Mouse (Mus musculus) embryonic facial prominence, embryonic 12.5 days (tissue): ENCODE measurements around the gene Dusp6. TPM values are rescaled to one million over a fixed set of nuclear protein-coding genes. Genes with fewer than 3 reads are reported as not detected.

Source experiments
- ATAC-seq: fragments of 200-750 bp; cut with Nextera tagmentation; 2 replicates; pipeline ENCODE4 v1.8.0; 2017; ENCODE audit not compliant: insufficient number of reproducible peaks, insufficient read depth, low FRiP score, low TSS enrichment
- H3K27ac ChIP-seq: fragments of 300-500 bp; sonication (generic); 2 replicates; pipeline ENCODE4 v1.5.1; 2016; ENCODE audit warnings: mild to moderate bottlenecking
- H3K27me3 ChIP-seq: fragments of 300-500 bp; sonication (generic); 2 replicates; pipeline ENCODE4 v1.6.1; 2016; ENCODE audit warnings: mild to moderate bottlenecking, moderate library complexity
- H3K36me3 ChIP-seq: fragments of 300-500 bp; sonication (generic); 2 replicates; pipeline ENCODE4 v1.6.1; 2016; ENCODE audit warnings: mild to moderate bottlenecking
- H3K4me1 ChIP-seq: fragments of 300-500 bp; sonication (generic); 2 replicates; pipeline ENCODE4 v1.6.1; 2016
- H3K4me2 ChIP-seq: fragments of 300-500 bp; sonication (generic); replicated peaks from 2 replicates; pipeline ENCODE4 v1.6.1; 2016; ENCODE audit warnings: mild to moderate bottlenecking, moderate library complexity
- H3K4me3 ChIP-seq: fragments of 300-500 bp; sonication (generic); 2 replicates; pipeline ENCODE4 v1.5.1; 2016; ENCODE audit warnings: mild to moderate bottlenecking
- H3K9ac ChIP-seq: fragments of 300-500 bp; sonication (generic); 2 replicates; pipeline ENCODE4 v1.6.1; 2016; ENCODE audit warnings: mild to moderate bottlenecking, moderate library complexity
- H3K9me3 ChIP-seq: fragments of 300-500 bp; sonication (generic); 2 replicates; pipeline ENCODE4 v1.6.1; 2016; ENCODE audit warnings: mild to moderate bottlenecking, moderate library complexity
- WGBS: fragments of 180-500 bp; shearing (Covaris S2); methylation state at CpG from one replicate; pipeline ENCODE4 v1.1.7; 2016; 5-methylcytosine and 5-hydroxymethylcytosine counted together
- polyA plus RNA-seq: library from polyadenylated mRNA; unstranded; fragments of >200 nt; fragmentation: Nextera tagmentation; extraction: Ambion mirVana; gene quantifications from 2 replicates; pipeline ENCODE4 v1.2.1, GENCODE M21; 2016

Dusp6 gene
- polyA plus RNA-seq, 1 experiment from 2014 or later = 90.7 TPM

- H3K36me3 ChIP-seq = 0 out of 2 replicates have a peak, but pooled peaks cover 4% of the 10 kb centered on the region
- peak overlapping the region; percentile 82 for H3K4me2 ChIP-seq
- H3K4me1 ChIP-seq = peaks cover 47% of the 10 kb centered on the region
- WGBS = 10% methylated on average over 1 of the region's 1 CpGs
- 0 out of 2 replicates have a peak overlapping the region, but pooled peaks have one; percentile 19 for H3K9ac ChIP-seq
- no peak overlapping the region for H3K4me3 ChIP-seq
- no peaks in the 10 kb centered on the region for H3K9me3 ChIP-seq
- ATAC-seq = no peak
- H3K27me3 ChIP-seq = no peaks in the 10 kb centered on the region
- H3K27ac ChIP-seq = peak overlapping the region; percentile 72; the same call in 1 of the 2 replicates
Observed at GRCm38 (mm10) chr10:99267621-99268020, 4.6 kb downstream of the Dusp6 start.

- Histone ChIP-seq H3K4me3 (no peak overlapping the region), H3K4me2 (peak overlapping the region; percentile 82), H3K9me3 (no peaks in the 10 kb centered on the region), H3K27ac (peak overlapping the region; percentile 72), H3K36me3 (0 out of 2 replicates have a peak, but pooled peaks cover 4% of the 10 kb centered on the region), H3K4me1 (peaks cover 47% of the 10 kb centered on the region), H3K27me3 (no peaks in the 10 kb centered on the region), H3K9ac (no peak overlapping the region; the same call in 1 of the 2 replicates)
- 20% methylated on average over 19 of the region's 19 CpGs for WGBS
- peak; percentile 61 for ATAC-seq
Observed at GRCm38 (mm10) chr10:99268421-99269300, 5.6 kb downstream of the Dusp6 start.

GRCm38 (mm10) chr10:99269301-99269701, 6.3 kb downstream of the Dusp6 start:
- H3K4me2 ChIP-seq = peak overlapping the region; percentile 82
- ATAC-seq = peak; percentile 23; the same call in 1 of the 2 replicates
- WGBS = 8% methylated on average over 4 of the region's 4 CpGs
- no peak overlapping the region for H3K4me3 ChIP-seq
- peak overlapping the region; percentile 7; the same call in 1 of the 2 replicates for H3K9ac ChIP-seq
- peak overlapping the region; percentile 72 for H3K27ac ChIP-seq
- H3K9me3 ChIP-seq = no peaks in the 10 kb centered on the region
- no peaks in the 10 kb centered on the region for H3K27me3 ChIP-seq
- H3K4me1 ChIP-seq = peaks cover 47% of the 10 kb centered on the region
- 0 out of 2 replicates have a peak, but pooled peaks cover 4% of the 10 kb centered on the region for H3K36me3 ChIP-seq

- H3K4me3 ChIP-seq = no peak overlapping the region
- peak overlapping the region; percentile 72 for H3K27ac ChIP-seq
- H3K4me2 ChIP-seq = peak overlapping the region; percentile 82; the same call in 1 of the 2 replicates
- no peak for ATAC-seq
- H3K9ac ChIP-seq = 0 out of 2 replicates have a peak overlapping the region, but pooled peaks have one; percentile 7
- H3K9me3 ChIP-seq = no peaks in the 10 kb centered on the region
- H3K27me3 ChIP-seq = no peaks in the 10 kb centered on the region
- H3K4me1 ChIP-seq = peaks cover 47% of the 10 kb centered on the region
- WGBS = 47% methylated on average over 6 of the region's 6 CpGs
- 0 out of 2 replicates have a peak, but pooled peaks cover 4% of the 10 kb centered on the region for H3K36me3 ChIP-seq
Observed at GRCm38 (mm10) chr10:99269704-99270103, 6.7 kb downstream of the Dusp6 start.

GRCm38 (mm10) chr10:99270406-99270805, 7.4 kb downstream of the Dusp6 start:
- no peak overlapping the region for H3K9ac ChIP-seq
- H3K27ac ChIP-seq = no peak overlapping the region
- H3K4me3 ChIP-seq = no peak overlapping the region
- H3K4me2 ChIP-seq = no peak overlapping the region
- H3K9me3 ChIP-seq = no peaks in the 10 kb centered on the region
- H3K36me3 ChIP-seq = 0 out of 2 replicates have a peak, but pooled peaks cover 4% of the 10 kb centered on the region
- no peak for ATAC-seq
- H3K4me1 ChIP-seq = peaks cover 44% of the 10 kb centered on the region
- 34% methylated on average over 10 of the region's 10 CpGs for WGBS
- H3K27me3 ChIP-seq = no peaks in the 10 kb centered on the region

GRCm38 (mm10) chr10:99271016-99271415, 8.0 kb downstream of the Dusp6 start:
- 61% methylated on average over 11 of the region's 11 CpGs for WGBS
- H3K36me3 ChIP-seq = 0 out of 2 replicates have a peak, but pooled peaks cover 4% of the 10 kb centered on the region
- H3K27ac ChIP-seq = no peak overlapping the region
- H3K27me3 ChIP-seq = no peaks in the 10 kb centered on the region
- H3K4me1 ChIP-seq = peaks cover 38% of the 10 kb centered on the region
- no peak overlapping the region for H3K9ac ChIP-seq
- no peak for ATAC-seq
- no peaks in the 10 kb centered on the region for H3K9me3 ChIP-seq
- H3K4me2 ChIP-seq = no peak overlapping the region
- H3K4me3 ChIP-seq = no peak overlapping the region

GRCm38 (mm10) chr10:99273006-99273405, 10.0 kb downstream of the Dusp6 start:
- Histone ChIP-seq H3K4me1 (peaks cover 27% of the 10 kb centered on the region), H3K4me3 (no peak overlapping the region), H3K27me3 (no peaks in the 10 kb centered on the region), H3K4me2 (no peak overlapping the region), H3K27ac (no peak overlapping the region), H3K9me3 (no peaks in the 10 kb centered on the region), H3K36me3 (no peaks in the 10 kb centered on the region), H3K9ac (no peak overlapping the region)
- 83% methylated on average over 12 of the region's 12 CpGs for WGBS
- no peak for ATAC-seq

- no peak overlapping the region for H3K9ac ChIP-seq
- H3K27me3 ChIP-seq = no peaks in the 10 kb centered on the region
- H3K9me3 ChIP-seq = no peaks in the 10 kb centered on the region
- 93% methylated on average over 12 of the region's 12 CpGs for WGBS
- ATAC-seq = no peak
- no peak overlapping the region for H3K4me2 ChIP-seq
- H3K27ac ChIP-seq = no peak overlapping the region
- no peak overlapping the region for H3K4me3 ChIP-seq
- peaks cover 10% of the 10 kb centered on the region; the same call in 1 of the 2 replicates for H3K4me1 ChIP-seq
- H3K36me3 ChIP-seq = no peaks in the 10 kb centered on the region
Observed at GRCm38 (mm10) chr10:99274640-99275039, 11.6 kb downstream of the Dusp6 start.

GRCm38 (mm10) chr10:99279067-99279880, 16.2 kb downstream of the Dusp6 start:
- H3K9ac ChIP-seq = no peak overlapping the region
- H3K4me3 ChIP-seq = no peak overlapping the region
- no peaks in the 10 kb centered on the region for H3K9me3 ChIP-seq
- no peak overlapping the region for H3K4me2 ChIP-seq
- no peaks in the 10 kb centered on the region for H3K36me3 ChIP-seq
- 84% methylated on average over 22 of the region's 22 CpGs for WGBS
- no peak overlapping the region for H3K27ac ChIP-seq
- no peaks in the 10 kb centered on the region for H3K4me1 ChIP-seq
- no peak for ATAC-seq
- no peaks in the 10 kb centered on the region for H3K27me3 ChIP-seq

- H3K27ac ChIP-seq = no peak overlapping the region
- no peak overlapping the region for H3K4me2 ChIP-seq
- no peaks in the 10 kb centered on the region for H3K9me3 ChIP-seq
- H3K9ac ChIP-seq = no peak overlapping the region
- 73% methylated on average over 10 of the region's 10 CpGs for WGBS
- H3K36me3 ChIP-seq = no peaks in the 10 kb centered on the region
- ATAC-seq = peak; percentile 76
- H3K27me3 ChIP-seq = no peaks in the 10 kb centered on the region
- H3K4me3 ChIP-seq = no peak overlapping the region
- H3K4me1 ChIP-seq = peaks cover 17% of the 10 kb centered on the region; the same call in 1 of the 2 replicates
Observed at GRCm38 (mm10) chr10:99283981-99284385, 21.0 kb downstream of the Dusp6 start.

GRCm38 (mm10) chr10:99284918-99285317, 21.9 kb downstream of the Dusp6 start:
- Histone ChIP-seq H3K27me3 (no peaks in the 10 kb centered on the region), H3K9me3 (no peaks in the 10 kb centered on the region), H3K4me1 (peaks cover 22% of the 10 kb centered on the region; the same call in 1 of the 2 replicates), H3K9ac (no peak overlapping the region), H3K4me3 (no peak overlapping the region), H3K4me2 (no peak overlapping the region), H3K27ac (no peak overlapping the region), H3K36me3 (no peaks in the 10 kb centered on the region)
- ATAC-seq = no peak
- WGBS = 79% methylated on average over 9 of the region's 9 CpGs
